Mouse (Mus musculus): ENCODE results near the gene Lmod1.

Gene Lmod1

GRCm38 (mm10) chr1:135405356-135405755, 80.7 kb downstream of the Lmod1 start:
- in situ Hi-C loops (cut with MseI, MboI), result no loop called here

GRCm38 (mm10) chr1:135408973-135409372, 84.4 kb downstream of the Lmod1 start:
- in situ Hi-C loops (cut with MseI, MboI), result no loop called here

GRCm38 (mm10) chr1:135410967-135411366, 86.4 kb downstream of the Lmod1 start:
- in situ Hi-C loops (cut with MseI, MboI), result no loop called here

GRCm38 (mm10) chr1:135412130-135412529, 87.5 kb downstream of the Lmod1 start:
- in situ Hi-C loops (cut with MseI, MboI), result no loop called here

- in situ Hi-C loops (cut with MseI, MboI), result no loop called here
Measured at GRCm38 (mm10) chr1:135413996-135414395, 89.4 kb downstream of the Lmod1 start.

All from mouse trophoblast stem cell (cell line).